In the genomic region with DNA sequence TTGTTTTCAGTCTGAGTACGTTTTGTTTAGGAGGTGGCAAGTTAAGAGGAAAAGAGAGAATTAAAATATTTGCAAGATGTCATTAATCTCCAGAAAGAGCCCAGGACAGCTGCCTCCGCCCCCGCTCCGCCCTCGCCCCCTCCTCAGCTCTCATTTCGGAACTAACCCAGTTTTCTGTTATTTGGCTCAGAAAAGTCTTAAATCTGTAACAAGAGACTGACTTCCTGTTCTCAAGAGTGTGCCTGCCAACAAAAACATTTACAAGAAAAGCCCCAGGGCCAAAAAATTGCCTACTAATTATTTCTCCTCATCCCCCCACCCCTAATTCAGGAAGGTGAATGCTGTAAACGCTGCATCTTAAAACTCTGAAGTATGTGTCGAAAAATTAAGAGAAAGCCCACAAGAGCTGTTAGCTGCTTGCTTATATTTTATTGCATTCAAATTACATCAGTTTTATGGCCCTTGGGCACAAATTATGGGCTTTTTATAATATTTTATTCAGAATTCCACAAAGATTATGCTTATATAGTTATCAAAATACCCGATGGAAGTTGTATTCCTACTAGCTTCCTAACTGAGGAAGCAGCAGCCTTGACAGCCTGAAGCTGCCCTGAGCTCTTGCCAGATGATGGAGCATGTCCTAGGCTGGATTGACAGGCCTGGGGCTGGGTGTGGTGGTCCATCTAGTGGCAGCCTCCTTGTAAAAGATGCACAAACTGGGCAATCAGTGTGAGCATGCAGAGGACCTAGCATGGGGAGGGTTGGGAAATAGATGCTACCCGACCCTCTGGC, we compare ENCODE assay signal across 9 mouse cellular contexts. TPM values are rescaled to one million over a fixed set of nuclear protein-coding genes. Genes with fewer than 3 reads are reported as not detected.
DNase-seq lines count a peak whose midpoint lies in the region; ATAC-seq and TF ChIP-seq lines count a peak whose summit lies in the region.
"Had no signal": no experiment of that assay in that cellular context is flagged by ENCODE, and none has a peak within 500 bp of the region (broad histone marks: within the 10 kb centered on the region; RNA-seq: fewer than 3 reads in every experiment).

No protein-coding gene starts in this region.

- peak; percentile 22 for TF ChIP-seq CTCF in ES-Bruce4 (IDR thresholded peaks at IDR 0.05; ENCODE audit: low read depth, low read length)

- peaks cover 27% of the 10 kb centered on the region for H3K4me1 ChIP-seq in kidney, embryonic 16.5 days (ENCODE audit: insufficient read depth, low read length)
- peaks cover 1% of the 10 kb centered on the region for H3K4me1 ChIP-seq in ES-Bruce4 (ENCODE audit: control insufficient read depth, insufficient read depth, low read length)
- peaks cover 7% of the 10 kb centered on the region; the same call in 1 of the 2 replicates for H3K4me1 ChIP-seq in embryonic facial prominence, embryonic 12.5 days
- peaks cover 14% of the 10 kb centered on the region for H3K4me1 ChIP-seq in limb, embryonic 11.5 days (ENCODE audit: control insufficient read depth, insufficient read depth, low read length)
- H3K4me1 ChIP-seq in hindbrain, embryonic 16.5 days (ENCODE audit: control insufficient read depth, insufficient read depth, low read depth, low read length), result no peaks in the 10 kb centered on the region

- TF ChIP-seq POLR2A in ES-Bruce4 (IDR thresholded peaks at IDR 0.05; ENCODE audit: insufficient read depth, low read length), result no peak

- H3K9ac ChIP-seq in kidney, embryonic 16.5 days (replicated peaks; ENCODE audit: low read length), result no peak overlapping the region
- H3K9ac ChIP-seq in ES-Bruce4 (ENCODE audit: low read depth, poor library complexity, severe bottlenecking), result no peak overlapping the region
- H3K9ac ChIP-seq in embryonic facial prominence, embryonic 12.5 days, result no peak overlapping the region
- no peak overlapping the region for H3K9ac ChIP-seq in limb, embryonic 11.5 days (ENCODE audit: low read length)
- H3K9ac ChIP-seq in hindbrain, embryonic 16.5 days (ENCODE audit: low read depth, low read length), result no peak overlapping the region
- H3K9ac ChIP-seq: forebrain, embryonic 12.5 days had no signal

- 16% methylated on average over 10 of the region's 10 CpGs for WGBS in kidney, embryonic 16.5 days
- WGBS in embryonic facial prominence, embryonic 12.5 days, result 45% methylated on average over 10 of the region's 10 CpGs
- 34% methylated on average over 10 of the region's 10 CpGs for WGBS in limb, embryonic 11.5 days
- WGBS in hindbrain, embryonic 16.5 days, result 69% methylated on average over 10 of the region's 10 CpGs

- H3K4me3 ChIP-seq in kidney, embryonic 16.5 days (ENCODE audit: low read length), result no peak overlapping the region
- H3K4me3 ChIP-seq in ES-Bruce4 (ENCODE audit: low read depth, low read length), result no peak overlapping the region
- H3K4me3 ChIP-seq in embryonic facial prominence, embryonic 12.5 days, result no peak overlapping the region
- H3K4me3 ChIP-seq in limb, embryonic 11.5 days (ENCODE audit: low read depth, low read length), result no peak overlapping the region
- H3K4me3 ChIP-seq in hindbrain, embryonic 16.5 days (ENCODE audit: low read length), result no peak overlapping the region
- H3K4me3 ChIP-seq: forebrain, embryonic 12.5 days had no signal

- H3K27ac ChIP-seq in kidney, embryonic 16.5 days (ENCODE audit: low read length), result peak overlapping the region; percentile 82
- no peak overlapping the region for H3K27ac ChIP-seq in ES-Bruce4 (ENCODE audit: insufficient read depth, low read length)
- peak overlapping the region; percentile 19; the same call in 1 of the 2 replicates for H3K27ac ChIP-seq in embryonic facial prominence, embryonic 12.5 days
- peak overlapping the region; percentile 30; the same call in 1 of the 2 replicates for H3K27ac ChIP-seq in limb, embryonic 11.5 days (replicated peaks; ENCODE audit: low read depth, low read length)
- no peak overlapping the region for H3K27ac ChIP-seq in hindbrain, embryonic 16.5 days (ENCODE audit: low read depth, low read length)
- H3K27ac ChIP-seq: forebrain, embryonic 12.5 days had no signal

- peak overlapping the region; percentile 17; the same call in 1 of the 2 replicates for H3K4me2 ChIP-seq in kidney, embryonic 16.5 days (replicated peaks; ENCODE audit: low read depth, low read length)
- H3K4me2 ChIP-seq in embryonic facial prominence, embryonic 12.5 days (replicated peaks), result no peak overlapping the region
- no peak overlapping the region for H3K4me2 ChIP-seq in limb, embryonic 11.5 days (ENCODE audit: low read depth, severe bottlenecking)
- no peak overlapping the region for H3K4me2 ChIP-seq in hindbrain, embryonic 16.5 days (ENCODE audit: low read length)
- H3K4me2 ChIP-seq: forebrain, embryonic 12.5 days had no signal

- no peaks in the 10 kb centered on the region for H3K27me3 ChIP-seq in kidney, embryonic 16.5 days (ENCODE audit: insufficient read depth, low read length)
- 0 out of 2 replicates have a peak, but pooled peaks cover 1% of the 10 kb centered on the region for H3K27me3 ChIP-seq in ES-Bruce4 (ENCODE audit: control insufficient read depth, insufficient read depth, low read length, poor library complexity, severe bottlenecking)
- no peaks in the 10 kb centered on the region for H3K27me3 ChIP-seq in embryonic facial prominence, embryonic 12.5 days
- no peaks in the 10 kb centered on the region for H3K27me3 ChIP-seq in limb, embryonic 11.5 days (ENCODE audit: control insufficient read depth, insufficient read depth, low read length)
- H3K27me3 ChIP-seq in hindbrain, embryonic 16.5 days (replicated peaks; ENCODE audit: control insufficient read depth, insufficient read depth, low read length), result no peaks in the 10 kb centered on the region
- H3K27me3 ChIP-seq: forebrain, embryonic 12.5 days had no signal

- no peak for DNase-seq in kidney, adult 8-10 months
- peak; percentile 42 for DNase-seq in limb, embryonic 11.5 days (ENCODE audit: low spot score)
- no peak for DNase-seq in embryo, embryonic 10.5 days (ENCODE audit: low spot score)

- TF ChIP-seq EP300 in ES-Bruce4 (IDR thresholded peaks at IDR 0.05; ENCODE audit: insufficient read depth, low read depth, low read length), result no peak

- peak; percentile 49; the same call in 1 of the 2 replicates for ATAC-seq in kidney, embryonic 16.5 days (ENCODE audit: low FRiP score, low TSS enrichment)
- no peak for ATAC-seq in embryonic facial prominence, embryonic 12.5 days (ENCODE audit: insufficient number of reproducible peaks, insufficient read depth, low FRiP score, low TSS enrichment)
- ATAC-seq in limb, embryonic 11.5 days (ENCODE audit: insufficient number of reproducible peaks, low FRiP score, low TSS enrichment, low read depth), result no peak
- no peak for ATAC-seq in hindbrain, embryonic 16.5 days
- ATAC-seq: inflammation-experienced regulatory T-cells, adult 6 months had no signal

- no peaks in the 10 kb centered on the region for H3K9me3 ChIP-seq in kidney, embryonic 16.5 days (ENCODE audit: low read length)
- no peaks in the 10 kb centered on the region for H3K9me3 ChIP-seq in ES-Bruce4 (replicated peaks; ENCODE audit: control insufficient read depth, insufficient read depth, low read length, poor library complexity, severe bottlenecking)
- no peaks in the 10 kb centered on the region for H3K9me3 ChIP-seq in embryonic facial prominence, embryonic 12.5 days
- no peaks in the 10 kb centered on the region for H3K9me3 ChIP-seq in limb, embryonic 11.5 days (ENCODE audit: control insufficient read depth, low read length)
- no peaks in the 10 kb centered on the region for H3K9me3 ChIP-seq in hindbrain, embryonic 16.5 days (ENCODE audit: control insufficient read depth, low read length)
- H3K9me3 ChIP-seq: forebrain, embryonic 12.5 days had no signal

- H3K36me3 ChIP-seq in kidney, embryonic 16.5 days (ENCODE audit: insufficient read depth, low read length), result no peaks in the 10 kb centered on the region
- H3K36me3 ChIP-seq in ES-Bruce4 (ENCODE audit: control insufficient read depth, insufficient read depth, low read length, poor library complexity, severe bottlenecking), result no peaks in the 10 kb centered on the region
- no peaks in the 10 kb centered on the region for H3K36me3 ChIP-seq in embryonic facial prominence, embryonic 12.5 days
- no peaks in the 10 kb centered on the region for H3K36me3 ChIP-seq in limb, embryonic 11.5 days (ENCODE audit: control insufficient read depth, insufficient read depth, low read length)
- no peaks in the 10 kb centered on the region for H3K36me3 ChIP-seq in hindbrain, embryonic 16.5 days (ENCODE audit: control insufficient read depth, insufficient read depth, low read length)
- H3K36me3 ChIP-seq: forebrain, embryonic 12.5 days had no signal

RNA-seq across cellular contexts. Expression of a gene that starts 12.9 kb away (rescaled TPM):
- polyA plus RNA-seq in kidney, embryonic 16.5 days (2015; fragmentation: Nextera tagmentation; extraction: Ambion mirVana), result 488 and 497 TPM in 2 replicates
- 200 and 203 TPM in 2 replicates for polyA plus RNA-seq in ES-Bruce4 (2011; ENCODE audit: insufficient read depth, insufficient read length, low read depth, missing spikeins)
- polyA plus RNA-seq in embryonic facial prominence, embryonic 12.5 days (2016; fragmentation: Nextera tagmentation; extraction: Ambion mirVana), result 559 and 561 TPM in 2 replicates
- polyA plus RNA-seq in limb, embryonic 11.5 days (2014; fragmentation: Nextera tagmentation; extraction: Ambion mirVana), result 525 and 533 TPM in 2 replicates
- polyA plus RNA-seq in hindbrain, embryonic 16.5 days (2015; fragmentation: Nextera tagmentation; extraction: Ambion mirVana), result 332 and 333 TPM in 2 replicates

Comparison
In these comparisons a context has a peak if more than half of its experiments do, and no peak if none do; other contexts are left out.
1. H3K27ac ChIP-seq: peak in kidney, embryonic 16.5 days (single experiment), embryonic facial prominence, embryonic 12.5 days (single experiment) and limb, embryonic 11.5 days (single experiment); none in ES-Bruce4 (single experiment) and hindbrain, embryonic 16.5 days (single experiment).